Mouse (Mus musculus) ES-Bruce4 (cell line): ENCODE measurements around the gene Tnn.

Source experiments
- CTCF ChIP-seq: IDR thresholded peaks from one replicate; pipeline ENCODE4 v1.8.1; 2011; ENCODE audit warnings: low read depth, low read length
- POLR2A ChIP-seq: IDR thresholded peaks from one replicate; pipeline ENCODE4 v1.8.1; 2011; ENCODE audit warnings: low read length; ENCODE audit not compliant: insufficient read depth

GRCm38 (mm10) chr1:160049131-160049880 is 104.1 kb downstream of the Tnn start:
- TF ChIP-seq POLR2A = no peak
- no peak for TF ChIP-seq CTCF
